Mouse (Mus musculus): Measurements from ENCODE around the gene Wdr93. TPM values are rescaled to one million over a fixed set of nuclear protein-coding genes. Genes with fewer than 3 reads are reported as not detected.

The Wdr93 gene
- polyA plus RNA-seq, 1 experiment from 2014 or later, result not detected

Other genes starting within 250 kb of the Wdr93 start
- not detected in 2 replicates for gene Rhcg, start 125.5 kb upstream of the Wdr93 start, polyA plus RNA-seq (2015; fragmentation: Nextera tagmentation; extraction: Ambion mirVana)
- 6.4 and 7.6 TPM in 2 replicates for gene Ticrr, start 83.0 kb upstream of the Wdr93 start, polyA plus RNA-seq (2015; fragmentation: Nextera tagmentation; extraction: Ambion mirVana)
- 4.8 and 6.2 TPM in 2 replicates for gene Kif7, start 27.4 kb upstream of the Wdr93 start, polyA plus RNA-seq (2015; fragmentation: Nextera tagmentation; extraction: Ambion mirVana)
- gene Plin1, start 10.3 kb upstream of the Wdr93 start, polyA plus RNA-seq (2015; fragmentation: Nextera tagmentation; extraction: Ambion mirVana), result 0.26 TPM in 1 of 2 replicates, not detected in the other
- gene Pex11a, start within 50 bp of the Wdr93 start, polyA plus RNA-seq (2015; fragmentation: Nextera tagmentation; extraction: Ambion mirVana), result 8.3 and 10.5 TPM in 2 replicates
- 0.15 TPM in 1 of 2 replicates, not detected in the other for gene Mesp1, start 50.6 kb downstream of the Wdr93 start, polyA plus RNA-seq (2015; fragmentation: Nextera tagmentation; extraction: Ambion mirVana)
- gene Mesp2, start 67.6 kb downstream of the Wdr93 start, polyA plus RNA-seq (2015; fragmentation: Nextera tagmentation; extraction: Ambion mirVana), result 0.83 and 0.90 TPM in 2 replicates
- 21.6 and 25.9 TPM in 2 replicates for gene Anpep, start 117.9 kb downstream of the Wdr93 start, polyA plus RNA-seq (2015; fragmentation: Nextera tagmentation; extraction: Ambion mirVana)
- gene Ap3s2, start 177.5 kb downstream of the Wdr93 start, polyA plus RNA-seq (2015; fragmentation: Nextera tagmentation; extraction: Ambion mirVana), result 25.6 and 25.7 TPM in 2 replicates
- gene Arpin, start 192.2 kb downstream of the Wdr93 start, polyA plus RNA-seq (2015; fragmentation: Nextera tagmentation; extraction: Ambion mirVana), result 26.3 and 28.3 TPM in 2 replicates

Measured in limb, embryonic 15.5 days (tissue).